Mouse (Mus musculus): Measurements from ENCODE around the gene Rrp7a.

DNA sequence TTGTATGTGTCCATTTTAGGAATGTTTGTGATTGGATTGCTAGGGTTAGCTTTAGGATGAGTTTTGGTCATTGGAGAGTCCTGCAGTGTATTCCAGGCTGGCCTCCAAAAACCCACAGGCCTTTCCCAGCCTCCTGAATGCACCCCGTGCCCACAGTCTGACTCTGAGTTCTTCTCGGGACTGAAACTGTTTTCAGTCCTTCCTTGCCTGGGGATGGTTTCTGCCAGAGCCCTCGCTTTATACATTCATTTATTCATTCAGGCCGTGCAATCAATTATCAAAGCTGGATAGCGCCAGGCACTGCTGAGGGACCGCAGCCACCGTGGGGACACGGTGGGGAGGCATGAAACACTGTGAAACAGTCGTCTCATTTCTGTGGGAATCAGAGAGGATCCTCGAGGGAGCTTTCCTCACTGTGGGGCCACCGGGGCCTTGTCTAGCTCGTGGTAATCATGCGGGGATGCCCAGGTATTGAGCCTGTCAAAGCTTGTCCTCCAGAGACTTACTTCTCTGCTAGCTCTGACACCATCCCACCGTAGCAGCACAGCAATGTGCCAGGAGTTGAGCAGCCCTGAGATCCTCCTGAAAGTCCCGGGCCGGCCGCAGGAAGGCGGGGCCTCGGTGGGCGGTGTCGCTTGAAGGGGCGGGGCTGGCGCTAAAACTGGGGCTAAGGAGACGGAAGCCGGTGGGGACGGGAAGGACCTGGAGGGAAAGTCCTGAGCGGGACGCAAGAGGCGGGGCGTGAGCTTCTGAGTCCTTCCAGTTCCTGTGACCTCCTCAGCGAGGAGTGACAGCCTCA is 22.9 kb downstream of the Rrp7a start:
- TF ChIP-seq POLR2A (IDR thresholded peaks at IDR 0.05; ENCODE audit: low read depth, low read length) (peak; percentile 32; the same call in 1 of the 2 replicates), CTCF (IDR thresholded peaks at IDR 0.05; ENCODE audit: extremely low read depth, insufficient read depth, insufficient read length, insufficient replicate concordance) (no peak)
